Mouse (Mus musculus) spleen, postnatal 0 days (tissue): Measurements from ENCODE around the gene Gm11027. TPM values are rescaled to one million over a fixed set of nuclear protein-coding genes. Genes with fewer than 3 reads are reported as not detected.

ENCODE experiments used
- polyA plus RNA-seq: library from polyadenylated mRNA; unstranded; fragments of >200 nt; fragmentation: Nextera tagmentation; extraction: Ambion mirVana; gene quantifications from 2 replicates; pipeline ENCODE4 v1.2.1, GENCODE M21; 2015

Gm11027 gene
- polyA plus RNA-seq = not detected in 2 replicates

GRCm38 (mm10) chr12:116275086-116275485, at the start of gene Gm11027:
Gene Gm11027 (plus strand): TSS chr12:116275386.

DNA sequence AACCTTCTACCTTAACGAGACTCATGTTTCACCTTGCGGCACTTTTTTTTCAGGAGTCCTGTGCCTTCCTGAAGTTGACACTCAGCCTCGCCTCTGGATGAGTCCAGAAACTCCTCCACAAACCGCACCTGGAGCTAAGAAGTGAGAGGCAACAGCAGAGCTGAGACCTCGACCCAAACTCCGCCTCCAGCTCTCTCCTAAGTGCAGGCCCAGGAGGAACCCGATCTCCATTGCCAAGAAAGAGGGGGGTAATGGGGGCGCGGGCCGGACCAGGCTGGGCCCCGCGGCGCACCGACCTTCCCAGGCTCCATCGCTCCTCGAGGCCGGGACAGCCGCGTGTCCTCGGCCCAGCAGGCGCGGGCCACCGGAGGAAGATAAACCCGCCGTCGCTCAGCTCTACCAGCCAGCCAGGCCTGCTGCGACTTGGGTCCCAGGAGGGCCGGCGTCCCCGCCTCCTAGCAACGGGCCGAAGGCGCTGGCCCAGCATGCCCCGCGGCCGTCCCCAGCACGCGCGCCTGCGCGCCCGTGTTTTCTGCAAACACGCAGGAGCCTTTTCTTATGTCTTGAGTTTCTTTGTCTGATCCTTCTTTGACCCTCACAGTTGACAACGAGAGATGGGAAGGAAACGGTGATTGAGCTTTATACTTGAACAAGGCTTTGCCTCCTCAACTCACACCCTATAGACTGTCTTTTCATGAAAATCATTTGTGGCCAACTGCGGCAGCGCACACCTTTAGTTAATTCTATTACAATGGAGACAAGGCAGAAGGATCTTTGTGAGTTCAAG, 12.4 kb upstream of the Gm11027 start, which contains the start of gene Wdr60:
Wdr60 (minus strand) TSS at position 468 of the 787 bp plus-strand sequence.

GRCm38 (mm10) chr12:116280653-116281364, 5.6 kb downstream of the Gm11027 start, which contains the start of gene Esyt2:
Gene Esyt2 (plus strand): TSS chr12:116281196.

Other genes with a start within 250 kb of the Gm11027 start
- gene Zfp386, start 227.7 kb upstream of the Gm11027 start, polyA plus RNA-seq = 10.4 and 11.8 TPM in 2 replicates
- 0.22 and 0.73 TPM in 2 replicates for gene Vipr2, start 197.7 kb upstream of the Gm11027 start, polyA plus RNA-seq
- gene Wdr60, start 12.4 kb upstream of the Gm11027 start, polyA plus RNA-seq = 9.4 and 12.1 TPM in 2 replicates
- gene Esyt2, start 5.8 kb downstream of the Gm11027 start, polyA plus RNA-seq = 14.4 and 16.2 TPM in 2 replicates
- 50.2 and 60.3 TPM in 2 replicates for gene Ncapg2, start 130.0 kb downstream of the Gm11027 start, polyA plus RNA-seq
- gene Ptprn2, start 210.3 kb downstream of the Gm11027 start, polyA plus RNA-seq = 0.04 TPM in 1 of 2 replicates, not detected in the other